Mouse (Mus musculus) thymus, adult 2 months (tissue): ENCODE results near the gene Ccdc65.

Source experiments
- CTCF ChIP-seq: fragments of 200-500 bp; IDR thresholded peaks from 2 replicates; pipeline ENCODE4 v1.5.1; 2012; ENCODE audit warnings: mild to moderate bottlenecking, control low read depth, low read length, moderate library complexity, borderline replicate concordance; ENCODE audit not compliant: control insufficient read depth, poor library complexity, insufficient read depth; ENCODE audit errors: extremely low read depth
- POLR2A ChIP-seq: fragments of 200-500 bp; IDR thresholded peaks from 2 replicates; pipeline ENCODE4 v1.6.1; 2012; ENCODE audit warnings: mild to moderate bottlenecking, low read length, control low read depth, moderate library complexity; ENCODE audit not compliant: control insufficient read depth, poor library complexity, insufficient read depth; ENCODE audit errors: extremely low read depth

- no peak for TF ChIP-seq POLR2A
- TF ChIP-seq CTCF: no peak
Observed at GRCm38 (mm10) chr15:98765929-98766328, 57.9 kb downstream of the Ccdc65 start.
